Mouse (Mus musculus) retina, embryonic 14.5 days (tissue): ENCODE measurements at regions not wholly inside any gene's neighbourhood (a gene's known extent, or its start where the extent isn't known, plus 50 kb on each side); places are given as distances from the start of the nearest gene placed in this dataset.
"Not testable (repeated sequence)": the region's sequence is repeated elsewhere in the genome, so short reads cannot be mapped to it uniquely, and the experiment has no call there.

Experiments used
- DNase-seq: peaks from one replicate; pipeline ENCODE4 v3.0.0-alpha.2; 2015; ENCODE audit warnings: low spot score

DNA sequence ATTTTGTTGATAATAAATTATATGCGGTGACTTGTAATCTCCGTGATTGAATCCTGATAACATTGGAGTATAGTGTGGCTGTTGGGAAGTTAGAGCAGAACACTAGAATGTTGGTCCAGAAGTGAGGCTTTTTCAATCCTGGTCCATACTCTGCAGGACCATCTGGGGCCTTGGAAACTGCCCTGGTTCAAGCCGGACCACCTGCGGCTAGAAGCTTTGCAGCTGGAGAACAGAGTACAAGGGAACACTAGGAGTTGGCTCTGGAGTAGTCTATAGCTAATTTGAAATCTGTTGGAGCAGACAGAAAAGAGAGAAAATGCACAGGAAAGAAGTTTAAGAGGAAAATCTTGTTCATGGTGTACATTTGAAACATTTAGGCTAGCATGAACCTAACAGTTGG lies 79.0 kb downstream of the Casp12 start:
- DNase-seq: no peak

DNA sequence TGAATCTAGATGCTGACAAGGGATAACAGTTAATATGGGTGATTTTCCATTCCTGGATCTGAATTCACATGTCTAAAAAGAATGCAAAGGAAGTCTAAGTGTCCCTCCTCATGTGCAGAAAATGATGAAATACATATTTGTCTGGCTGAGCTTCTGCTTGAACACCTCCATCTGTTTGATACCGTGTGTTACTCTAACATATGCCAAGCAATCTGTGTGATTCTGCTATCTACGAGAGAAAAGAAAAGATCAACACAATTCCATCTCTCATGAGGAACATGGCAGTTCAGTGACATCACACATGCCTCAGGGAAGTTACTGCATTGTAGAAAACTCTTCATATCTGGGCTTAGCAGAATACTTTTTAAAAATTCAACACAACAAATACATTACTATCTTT lies 103.0 kb downstream of the Casp12 start:
- DNase-seq: no peak

GRCm38 (mm10) chr9:5456606-5457005 lies 111.4 kb downstream of the Casp12 start:
- no peak for DNase-seq

GRCm38 (mm10) chr9:5472012-5472411 lies 126.8 kb downstream of the Casp12 start:
- DNase-seq: no peak

GRCm38 (mm10) chr9:5474271-5474670 lies 129.0 kb downstream of the Casp12 start:
- no peak for DNase-seq

DNA sequence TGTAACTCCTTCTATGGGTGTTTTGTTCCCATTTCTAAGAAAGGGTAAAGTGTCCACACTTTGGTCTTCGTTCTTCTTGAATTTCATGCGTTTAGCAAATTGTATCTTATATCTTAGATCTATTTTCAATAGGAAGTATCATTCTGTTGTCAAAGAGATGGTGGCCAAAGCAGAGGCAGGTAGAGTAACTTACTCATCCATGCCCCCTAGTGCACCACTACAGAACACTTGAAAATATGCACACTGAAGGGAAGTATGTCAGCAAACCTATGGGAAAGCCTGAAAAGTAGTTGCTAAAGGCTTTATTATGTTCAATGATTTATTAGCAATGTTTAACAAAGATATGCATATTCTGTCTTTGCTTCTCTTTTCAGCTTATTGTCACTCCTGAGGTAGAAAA lies 140.0 kb downstream of the Casp12 start:
- DNase-seq: no peak

- DNase-seq: no peak
Observed at GRCm38 (mm10) chr9:5496837-5497236, 151.6 kb downstream of the Casp12 start.

DNA sequence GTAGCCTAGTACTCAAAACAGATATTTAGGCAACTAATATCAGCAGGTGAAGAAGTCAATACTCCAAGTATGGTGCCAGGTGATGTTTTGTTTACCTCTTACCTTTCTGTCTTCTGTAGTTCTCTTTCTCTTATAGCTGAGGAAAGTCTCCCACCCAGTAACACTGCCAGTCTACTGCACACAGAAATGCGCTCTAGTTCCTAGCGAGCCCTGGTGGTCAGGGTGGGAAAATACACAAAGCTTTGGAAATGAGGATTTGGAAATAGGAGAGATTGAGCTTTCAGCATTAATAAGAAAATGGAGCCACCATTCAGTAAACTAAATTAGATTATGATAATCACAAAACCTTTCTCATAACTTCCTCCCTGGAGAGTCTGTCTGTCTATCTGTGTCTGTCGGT lies 153.1 kb downstream of the Casp12 start:
- DNase-seq: peak; percentile 4

- DNase-seq: no peak
Observed at GRCm38 (mm10) chr9:5525762-5526360, 180.6 kb downstream of the Casp12 start.

GRCm38 (mm10) chr9:5542604-5543003 lies 197.4 kb downstream of the Casp12 start:
- no peak for DNase-seq

DNA sequence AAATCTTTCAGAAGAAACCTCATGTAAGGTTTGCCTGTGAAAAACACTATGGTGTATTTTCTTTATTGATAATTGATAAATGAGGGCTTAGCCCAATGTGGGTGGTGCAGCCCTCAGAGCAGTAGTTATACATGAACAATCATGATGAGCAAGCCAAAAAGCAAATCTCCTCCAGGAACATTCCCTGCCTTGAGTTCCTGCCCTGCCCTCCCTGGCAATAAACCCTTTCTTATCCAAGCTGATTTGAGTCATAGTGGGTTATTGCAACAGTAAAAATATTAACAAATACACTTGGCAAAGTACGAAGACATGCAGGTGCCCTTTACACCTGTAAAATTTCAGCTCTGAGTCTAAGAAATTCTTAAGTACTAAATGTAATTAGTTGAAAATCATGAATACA lies 229.8 kb downstream of the Casp12 start:
- no peak for DNase-seq

- not testable (repeated sequence) for DNase-seq
Observed at GRCm38 (mm10) chr9:5578168-5578567, 232.9 kb downstream of the Casp12 start.

- no peak for DNase-seq
Observed at GRCm38 (mm10) chr9:5595891-5596635, 250.8 kb downstream of the Casp12 start.

- no peak for DNase-seq
Observed at GRCm38 (mm10) chr9:5604019-5604418, 258.8 kb downstream of the Casp12 start.

- no peak for DNase-seq
Observed at GRCm38 (mm10) chr9:5605015-5605414, 259.8 kb downstream of the Casp12 start.

DNA sequence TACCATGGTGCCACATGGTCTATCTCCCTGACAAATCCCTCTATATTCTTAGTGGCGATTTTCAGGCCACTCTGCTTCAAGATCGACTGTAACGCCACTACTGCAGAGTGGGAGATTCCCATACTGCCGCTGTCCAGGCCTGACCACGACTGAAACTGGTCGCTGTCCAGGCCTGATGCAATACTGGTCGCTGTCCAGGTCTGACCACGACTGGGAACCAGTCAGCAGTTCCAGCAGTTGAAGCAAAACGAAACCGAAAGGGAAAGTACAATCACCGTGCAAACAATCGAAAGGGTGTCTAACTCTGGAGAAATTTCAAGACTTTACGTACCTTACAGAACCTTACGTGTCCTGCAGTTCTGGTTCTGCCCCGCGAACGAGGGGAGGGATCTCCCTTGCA lies 271.5 kb downstream of the Casp12 start:
- no peak for DNase-seq

DNA sequence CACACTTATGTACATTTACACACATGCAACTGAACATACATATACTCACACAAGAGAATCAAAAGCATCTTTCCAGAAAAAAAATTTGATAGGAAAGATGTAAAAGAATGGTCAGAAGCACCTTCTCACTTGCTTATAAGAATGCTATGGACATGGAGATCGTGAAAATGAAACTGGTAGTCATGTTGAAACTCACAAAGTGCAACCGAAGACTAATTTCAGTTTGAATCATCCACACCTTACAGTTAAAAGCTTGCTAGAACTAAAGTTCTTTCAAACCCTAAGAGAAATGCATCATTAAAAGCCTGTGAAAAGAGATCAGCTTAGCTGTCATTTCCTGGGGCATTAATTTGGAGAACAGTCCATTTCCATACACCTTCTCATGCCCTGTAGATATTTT lies 278.2 kb downstream of the Casp12 start:
- DNase-seq: no peak

DNA sequence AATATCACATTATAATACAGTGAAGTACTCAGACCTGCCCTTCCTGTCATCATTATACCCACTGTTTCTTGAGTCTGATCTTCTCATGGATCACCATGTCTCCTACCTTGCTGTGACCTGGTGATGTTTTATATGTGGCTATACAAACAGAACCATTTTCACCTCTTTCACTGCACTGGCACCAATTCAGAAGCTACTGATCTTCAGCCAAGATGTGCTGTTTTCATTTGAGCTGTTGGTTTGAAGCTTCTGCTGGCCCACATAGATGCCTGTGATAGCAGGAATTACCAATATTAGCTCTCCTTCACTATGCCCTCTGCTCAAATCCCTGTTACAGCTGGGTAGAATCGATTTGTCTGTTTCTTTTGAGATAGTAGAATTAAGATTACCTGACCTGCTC lies 282.3 kb downstream of the Casp12 start:
- no peak for DNase-seq

DNA sequence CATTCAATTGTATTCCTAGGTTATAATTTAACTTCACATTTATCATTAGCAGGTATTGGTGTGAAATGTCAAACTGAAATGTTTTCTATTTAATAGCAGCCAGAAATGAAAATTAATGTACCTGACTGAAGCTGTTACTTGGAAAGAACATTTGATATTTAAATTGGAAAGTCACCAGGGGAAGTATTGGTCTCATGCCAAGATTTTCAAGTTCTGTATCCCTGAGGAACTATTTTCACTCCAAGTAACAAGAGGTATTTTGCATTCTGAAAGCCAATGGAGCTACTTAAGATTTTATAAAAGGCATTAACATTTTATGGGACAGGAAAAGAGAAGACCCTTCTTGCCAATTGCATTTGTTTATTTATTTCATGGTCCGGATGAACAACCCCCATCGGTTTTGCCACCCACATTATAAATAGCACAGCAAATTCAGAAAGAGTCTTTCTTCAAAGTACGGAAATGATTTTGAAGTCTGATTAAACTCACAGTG lies 289.3 kb downstream of the Casp12 start:
- DNase-seq: no peak

GRCm38 (mm10) chr9:5634969-5635368 lies 289.7 kb downstream of the Casp12 start:
- peak; percentile 58 for DNase-seq

DNA sequence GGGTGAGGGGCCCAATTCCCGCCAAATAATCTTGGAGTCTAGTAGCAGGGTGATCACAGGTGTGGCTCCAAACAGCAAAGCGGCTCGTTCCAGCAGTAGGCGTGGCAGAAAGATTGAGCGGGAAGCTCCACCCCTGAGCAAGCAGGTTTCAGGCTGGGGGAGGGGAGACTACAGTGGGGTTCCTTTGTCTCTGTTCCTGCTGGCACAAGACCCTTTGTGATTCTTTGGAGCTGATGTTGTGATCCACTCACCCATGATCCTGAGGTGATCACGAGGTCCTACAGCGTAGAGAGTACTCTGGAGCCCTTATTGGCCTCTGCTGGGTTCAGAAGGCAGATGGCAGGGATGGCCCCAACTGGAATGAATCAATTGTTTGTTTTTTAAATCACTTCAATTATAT lies 318.7 kb downstream of the Casp12 start:
- DNase-seq: no peak

GRCm38 (mm10) chr9:5673551-5673950 lies 328.3 kb downstream of the Casp12 start:
- DNase-seq: no peak

DNA sequence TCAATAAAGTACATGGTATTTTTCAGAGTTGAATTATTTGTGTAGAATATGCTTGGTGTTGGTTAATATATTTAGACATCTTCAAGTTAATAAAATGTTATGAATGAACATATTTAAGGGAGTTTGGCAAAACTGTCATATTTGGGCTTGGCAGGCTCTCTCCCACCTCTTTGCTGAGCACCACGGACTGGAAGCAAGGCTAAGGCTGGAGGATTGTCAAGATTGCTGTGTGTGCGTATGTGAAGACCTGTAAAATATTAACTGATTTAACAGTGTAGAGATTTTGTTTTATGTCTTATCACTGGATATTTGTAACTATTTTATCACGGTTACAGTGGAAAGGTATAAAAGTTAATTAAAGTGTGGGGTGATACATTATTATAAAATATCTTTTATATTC lies 363.3 kb downstream of the Casp12 start:
- no peak for DNase-seq

DNA sequence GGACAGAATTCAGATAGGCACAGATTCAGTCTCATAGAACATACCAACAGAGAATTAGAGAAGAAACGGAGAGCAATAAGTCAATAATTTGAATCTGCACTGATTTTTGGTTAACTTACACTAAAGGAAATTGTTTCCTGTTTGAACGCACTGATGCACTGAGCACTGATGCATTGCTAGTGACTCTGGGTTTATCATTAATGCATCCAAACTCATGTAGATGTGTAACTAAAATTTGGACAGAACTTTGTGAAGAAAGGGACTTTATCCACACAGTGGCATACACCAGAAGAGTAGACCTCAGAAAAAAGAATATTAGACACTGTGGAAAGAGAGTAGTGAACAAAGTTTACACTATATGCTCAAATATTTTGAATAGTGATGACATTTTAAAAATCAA lies 364.2 kb downstream of the Casp12 start:
- no peak for DNase-seq
